Mouse (Mus musculus): ENCODE data around the gene Tph1. TPM values are rescaled to one million over a fixed set of nuclear protein-coding genes. Genes with fewer than 3 reads are reported as not detected.
A peak's percentile ranks its signal among the peaks of the same experiment; 100 is the strongest.

Gene Tph1
- polyA plus RNA-seq, 1 experiment from 2014 or later: not detected

GRCm38 (mm10) chr7:46614263-46614662, 58.1 kb downstream of the Tph1 start:
- H3K4me3 ChIP-seq: no peak overlapping the region
- ATAC-seq (ENCODE audit: extremely low read depth, insufficient number of reproducible peaks, low FRiP score, low TSS enrichment): no peak
- no peak overlapping the region for H3K4me2 ChIP-seq
- H3K27me3 ChIP-seq (replicated peaks): no peaks in the 10 kb centered on the region
- WGBS: 89% methylated on average over 12 of the region's 12 CpGs
- H3K9ac ChIP-seq: no peak overlapping the region
- peaks cover 47% of the 10 kb centered on the region for H3K4me1 ChIP-seq
- peaks cover 5% of the 10 kb centered on the region; the same call in 1 of the 2 replicates for H3K36me3 ChIP-seq
- no peak overlapping the region for H3K27ac ChIP-seq (replicated peaks)
- no peaks in the 10 kb centered on the region for H3K9me3 ChIP-seq

GRCm38 (mm10) chr7:46613091-46613490, 59.2 kb downstream of the Tph1 start:
- H3K9me3 ChIP-seq: no peaks in the 10 kb centered on the region
- no peak overlapping the region for H3K27ac ChIP-seq (replicated peaks)
- no peaks in the 10 kb centered on the region for H3K27me3 ChIP-seq (replicated peaks)
- no peaks in the 10 kb centered on the region for H3K36me3 ChIP-seq
- ATAC-seq (ENCODE audit: extremely low read depth, insufficient number of reproducible peaks, low FRiP score, low TSS enrichment): no peak
- peaks cover 43% of the 10 kb centered on the region for H3K4me1 ChIP-seq
- 62% methylated on average over 10 of the region's 10 CpGs for whole genome bisulfite sequencing
- H3K9ac ChIP-seq: no peak overlapping the region
- H3K4me2 ChIP-seq: no peak overlapping the region
- no peak overlapping the region for H3K4me3 ChIP-seq

DNA sequence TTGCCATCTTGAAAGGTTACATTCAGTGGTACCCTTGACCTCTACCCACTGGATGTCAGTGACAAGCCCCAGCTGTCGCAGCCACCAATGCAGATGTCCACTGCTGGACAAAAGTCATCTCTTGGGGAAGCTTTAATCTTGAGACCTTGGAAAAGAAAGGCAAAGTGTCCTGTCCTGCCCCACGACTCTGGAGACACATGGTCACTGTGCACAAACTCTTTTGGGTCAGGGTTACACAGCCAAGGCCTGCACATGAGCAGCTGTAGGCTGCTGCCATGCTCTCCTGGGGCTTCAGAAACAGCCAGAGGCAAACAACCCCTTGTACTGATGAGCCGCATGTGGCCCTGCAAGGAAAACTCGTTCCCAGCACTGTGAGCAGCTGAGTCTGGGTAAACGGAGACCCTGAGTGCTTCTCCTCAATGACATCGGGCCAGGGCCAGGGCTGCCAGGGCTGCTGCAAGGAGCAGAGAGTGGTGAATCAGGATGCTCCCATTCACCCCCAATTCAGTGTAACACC, 59.9 kb downstream of the Tph1 start:
- ATAC-seq (ENCODE audit: extremely low read depth, insufficient number of reproducible peaks, low FRiP score, low TSS enrichment): no peak
- Histone ChIP-seq H3K36me3 (no peaks in the 10 kb centered on the region), H3K27ac (replicated peaks) (peak overlapping the region; percentile 68), H3K4me1 (peaks cover 48% of the 10 kb centered on the region), H3K4me2 (0 out of 2 replicates have a peak overlapping the region, but pooled peaks have one; percentile 9), H3K27me3 (replicated peaks) (no peaks in the 10 kb centered on the region), H3K9ac (peak overlapping the region; percentile 50; the same call in 1 of the 2 replicates), H3K9me3 (no peaks in the 10 kb centered on the region), H3K4me3 (no peak overlapping the region)
- 64% methylated on average over 6 of the region's 6 CpGs for WGBS

GRCm38 (mm10) chr7:46611970-46612369, 60.4 kb downstream of the Tph1 start:
- Histone ChIP-seq H3K27ac (replicated peaks) (peak overlapping the region; percentile 68), H3K4me1 (peaks cover 53% of the 10 kb centered on the region), H3K9me3 (no peaks in the 10 kb centered on the region), H3K9ac (peak overlapping the region; percentile 50), H3K4me2 (0 out of 2 replicates have a peak overlapping the region, but pooled peaks have one; percentile 9), H3K4me3 (no peak overlapping the region), H3K36me3 (no peaks in the 10 kb centered on the region), H3K27me3 (replicated peaks) (no peaks in the 10 kb centered on the region)
- 39% methylated on average over 9 of the region's 9 CpGs for WGBS
- no peak for ATAC-seq (ENCODE audit: extremely low read depth, insufficient number of reproducible peaks, low FRiP score, low TSS enrichment)

DNA sequence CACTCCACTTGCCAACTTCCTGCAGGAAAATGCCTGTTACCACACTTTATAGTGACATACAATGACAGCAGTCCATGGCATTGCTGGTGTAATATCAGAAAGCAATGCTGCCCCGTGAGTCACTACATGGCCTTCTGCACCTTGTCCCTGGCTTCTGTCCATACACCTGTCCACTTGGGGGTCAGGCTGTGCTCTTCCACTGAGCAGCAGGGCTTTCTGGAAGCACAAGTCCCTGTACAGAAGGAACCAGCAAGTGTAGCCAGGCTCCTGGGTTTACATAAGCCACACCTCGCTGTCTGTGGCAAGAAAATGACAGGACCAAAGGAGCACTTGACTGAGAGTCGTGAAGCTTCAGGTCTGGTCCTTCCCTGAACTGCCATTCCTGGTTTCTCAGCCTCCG, 63.0 kb downstream of the Tph1 start:
- H3K27ac ChIP-seq (replicated peaks): no peak overlapping the region
- no peaks in the 10 kb centered on the region for H3K27me3 ChIP-seq (replicated peaks)
- no peak overlapping the region for H3K9ac ChIP-seq
- H3K9me3 ChIP-seq: no peaks in the 10 kb centered on the region
- no peak for ATAC-seq (ENCODE audit: extremely low read depth, insufficient number of reproducible peaks, low FRiP score, low TSS enrichment)
- peaks cover 41% of the 10 kb centered on the region for H3K4me1 ChIP-seq
- H3K4me3 ChIP-seq: no peak overlapping the region
- 73% methylated on average over 4 of the region's 4 CpGs for WGBS
- no peak overlapping the region for H3K4me2 ChIP-seq
- 0 out of 2 replicates have a peak, but pooled peaks cover 3% of the 10 kb centered on the region for H3K36me3 ChIP-seq

- Histone ChIP-seq H3K4me3 (no peak overlapping the region), H3K4me1 (peaks cover 30% of the 10 kb centered on the region), H3K36me3 (0 out of 2 replicates have a peak, but pooled peaks cover 3% of the 10 kb centered on the region), H3K9me3 (no peaks in the 10 kb centered on the region), H3K9ac (no peak overlapping the region), H3K27ac (replicated peaks) (0 out of 2 replicates have a peak overlapping the region, but pooled peaks have one; percentile 24), H3K4me2 (no peak overlapping the region), H3K27me3 (replicated peaks) (no peaks in the 10 kb centered on the region)
- no peak for ATAC-seq (ENCODE audit: extremely low read depth, insufficient number of reproducible peaks, low FRiP score, low TSS enrichment)
- 36% methylated on average over 11 of the region's 11 CpGs for WGBS
These were observed 64.8 kb downstream of the Tph1 start for GRCm38 (mm10) chr7:46607428-46608055.

- Histone ChIP-seq H3K9me3 (no peaks in the 10 kb centered on the region), H3K4me1 (peaks cover 28% of the 10 kb centered on the region), H3K4me2 (no peak overlapping the region), H3K27ac (replicated peaks) (no peak overlapping the region), H3K9ac (no peak overlapping the region), H3K27me3 (replicated peaks) (no peaks in the 10 kb centered on the region), H3K36me3 (0 out of 2 replicates have a peak, but pooled peaks cover 3% of the 10 kb centered on the region), H3K4me3 (no peak overlapping the region)
- WGBS: 63% methylated on average over 8 of the region's 8 CpGs
- ATAC-seq (ENCODE audit: extremely low read depth, insufficient number of reproducible peaks, low FRiP score, low TSS enrichment): no peak
These were observed 65.3 kb downstream of the Tph1 start for GRCm38 (mm10) chr7:46607031-46607426.

GRCm38 (mm10) chr7:46606391-46607030, 65.8 kb downstream of the Tph1 start:
- Histone ChIP-seq H3K9me3 (no peaks in the 10 kb centered on the region), H3K27me3 (replicated peaks) (no peaks in the 10 kb centered on the region), H3K4me1 (peaks cover 28% of the 10 kb centered on the region), H3K4me3 (no peak overlapping the region), H3K9ac (no peak overlapping the region), H3K36me3 (0 out of 2 replicates have a peak, but pooled peaks cover 3% of the 10 kb centered on the region), H3K4me2 (no peak overlapping the region), H3K27ac (replicated peaks) (no peak overlapping the region)
- ATAC-seq (ENCODE audit: extremely low read depth, insufficient number of reproducible peaks, low FRiP score, low TSS enrichment): no peak; the same call in 1 of the 2 replicates
- 78% methylated on average over 7 of the region's 7 CpGs for WGBS

GRCm38 (mm10) chr7:46603051-46603450, 69.3 kb downstream of the Tph1 start:
- H3K4me1 ChIP-seq: peaks cover 32% of the 10 kb centered on the region
- H3K27me3 ChIP-seq (replicated peaks): no peaks in the 10 kb centered on the region
- ATAC-seq (ENCODE audit: extremely low read depth, insufficient number of reproducible peaks, low FRiP score, low TSS enrichment): no peak
- H3K36me3 ChIP-seq: 0 out of 2 replicates have a peak, but pooled peaks cover 3% of the 10 kb centered on the region
- H3K4me3 ChIP-seq: no peak overlapping the region
- no peak overlapping the region for H3K4me2 ChIP-seq
- H3K27ac ChIP-seq (replicated peaks): no peak overlapping the region
- 89% methylated on average over 7 of the region's 7 CpGs for WGBS
- H3K9ac ChIP-seq: no peak overlapping the region
- no peaks in the 10 kb centered on the region for H3K9me3 ChIP-seq

GRCm38 (mm10) chr7:46602079-46602478, 70.3 kb downstream of the Tph1 start:
- ATAC-seq (ENCODE audit: extremely low read depth, insufficient number of reproducible peaks, low FRiP score, low TSS enrichment): no peak
- H3K27ac ChIP-seq (replicated peaks): no peak overlapping the region
- WGBS: 36% methylated on average over 4 of the region's 4 CpGs
- H3K4me2 ChIP-seq: no peak overlapping the region
- no peak overlapping the region for H3K9ac ChIP-seq
- H3K27me3 ChIP-seq (replicated peaks): no peaks in the 10 kb centered on the region
- peaks cover 22% of the 10 kb centered on the region for H3K4me1 ChIP-seq
- no peaks in the 10 kb centered on the region for H3K9me3 ChIP-seq
- 0 out of 2 replicates have a peak, but pooled peaks cover 3% of the 10 kb centered on the region for H3K36me3 ChIP-seq
- H3K4me3 ChIP-seq: no peak overlapping the region

DNA sequence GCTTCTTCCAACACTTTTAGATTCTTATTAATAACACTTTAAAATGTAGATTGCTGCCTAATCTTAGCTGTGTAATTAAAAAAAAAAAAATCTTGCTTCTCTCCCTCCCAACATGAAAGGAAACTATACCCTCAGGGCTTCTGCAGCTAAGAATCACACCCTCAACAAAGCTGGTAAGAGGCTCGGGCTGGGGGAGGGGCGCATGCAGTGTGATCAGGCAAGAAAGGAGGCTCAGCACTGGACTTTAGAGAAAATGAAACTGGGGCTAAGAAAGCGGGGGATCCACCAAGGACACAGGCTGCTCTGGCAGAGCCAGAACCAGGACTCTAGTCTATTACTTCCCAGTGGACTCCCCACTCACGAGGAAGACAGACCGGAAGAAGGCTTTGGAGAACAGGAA, 71.2 kb downstream of the Tph1 start:
- 55% methylated on average over 5 of the region's 5 CpGs for WGBS
- no peaks in the 10 kb centered on the region for H3K9me3 ChIP-seq

More for the DNA sequence above, 71.2 kb downstream of the Tph1 start:
- Histone ChIP-seq H3K4me1 (peaks cover 16% of the 10 kb centered on the region), H3K9ac (no peak overlapping the region), H3K4me3 (no peak overlapping the region), H3K4me2 (no peak overlapping the region), H3K36me3 (0 out of 2 replicates have a peak, but pooled peaks cover 3% of the 10 kb centered on the region), H3K27me3 (replicated peaks) (no peaks in the 10 kb centered on the region), H3K27ac (replicated peaks) (no peak overlapping the region)
- no peak for ATAC-seq (ENCODE audit: extremely low read depth, insufficient number of reproducible peaks, low FRiP score, low TSS enrichment)

Data from heart, embryonic 13.5 days (tissue).